Mouse (Mus musculus) cortical plate, adult 2 months (tissue): ENCODE data around the gene Fam129a. TPM values are rescaled to one million over a fixed set of nuclear protein-coding genes. Genes with fewer than 3 reads are reported as not detected.

Experiments used
- H3K27ac ChIP-seq: fragments of 200-500 bp; 2 replicates; pipeline ENCODE4 v1.5.1; 2012; ENCODE audit warnings: low read length, control low read depth, inconsistent platforms; ENCODE audit not compliant: insufficient read depth
- H3K4me1 ChIP-seq: fragments of 200-500 bp; 2 replicates; pipeline ENCODE4 v1.6.1; 2011; ENCODE audit warnings: low read length; ENCODE audit not compliant: control insufficient read depth, insufficient read depth
- H3K4me3 ChIP-seq: fragments of 200-500 bp; 2 replicates; pipeline ENCODE4 v1.5.1; 2011; ENCODE audit warnings: mild to moderate bottlenecking, low read length, control low read depth; ENCODE audit not compliant: insufficient read depth
- CTCF ChIP-seq: fragments of 200-500 bp; IDR thresholded peaks from 2 replicates; pipeline ENCODE4 v1.5.1; 2011; ENCODE audit warnings: mild to moderate bottlenecking, control low read depth, low read length; ENCODE audit not compliant: insufficient read depth; ENCODE audit errors: extremely low read depth
- POLR2A ChIP-seq: fragments of 200-500 bp; IDR thresholded peaks from 2 replicates; pipeline ENCODE4 v1.6.1; 2011; ENCODE audit warnings: mild to moderate bottlenecking, low read length, control low read depth; ENCODE audit not compliant: insufficient read depth; ENCODE audit errors: extremely low read depth
- polyA plus RNA-seq: library from polyadenylated mRNA; depleted of rRNA; stranded (reverse); fragments of >200 nt; gene quantifications from 2 replicates; pipeline ENCODE4 v1.2.3, GENCODE M21; 2012

Gene Fam129a
- polyA plus RNA-seq, 1 experiment = 1.6 TPM

DNA sequence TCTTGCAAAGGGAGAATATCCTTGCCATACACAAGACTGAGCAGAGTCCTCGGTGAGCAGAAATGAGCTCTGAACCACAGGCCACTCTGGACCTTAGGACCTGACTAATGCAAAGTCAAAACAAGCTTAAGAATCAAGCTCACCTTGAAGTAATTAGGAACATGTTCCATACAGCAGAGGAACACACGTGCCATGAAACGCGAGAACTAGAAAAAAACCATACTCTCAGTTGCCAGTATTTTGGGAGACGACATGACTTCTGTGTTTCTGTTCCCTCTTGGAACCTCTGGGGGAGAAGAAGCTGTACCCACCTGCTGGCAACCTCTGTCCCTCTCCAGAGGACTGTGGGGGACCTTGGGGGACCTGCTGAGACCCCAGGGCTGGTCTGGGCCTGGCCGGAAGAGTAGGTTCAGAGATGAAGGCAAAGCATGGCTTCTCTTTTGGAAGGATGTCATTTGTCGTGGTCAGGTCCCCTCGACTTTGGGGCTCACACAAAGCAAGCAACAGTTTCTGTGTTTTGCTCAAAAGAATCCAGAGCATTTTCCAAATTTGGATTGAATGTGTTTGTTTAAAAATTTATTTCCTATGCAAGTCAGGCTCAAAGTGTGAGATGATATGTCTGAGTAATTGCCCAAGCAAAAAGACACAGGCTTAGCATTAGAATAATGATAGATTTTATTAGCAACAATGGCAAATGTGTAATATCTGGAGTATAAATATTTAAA, 12.6 kb downstream of the Fam129a start:
- no peak overlapping the region for H3K27ac ChIP-seq
- no peak overlapping the region for H3K4me3 ChIP-seq
- H3K4me1 ChIP-seq = no peaks in the 10 kb centered on the region; the same call in 1 of the 2 replicates
- TF ChIP-seq POLR2A (no peak), CTCF (no peak)

DNA sequence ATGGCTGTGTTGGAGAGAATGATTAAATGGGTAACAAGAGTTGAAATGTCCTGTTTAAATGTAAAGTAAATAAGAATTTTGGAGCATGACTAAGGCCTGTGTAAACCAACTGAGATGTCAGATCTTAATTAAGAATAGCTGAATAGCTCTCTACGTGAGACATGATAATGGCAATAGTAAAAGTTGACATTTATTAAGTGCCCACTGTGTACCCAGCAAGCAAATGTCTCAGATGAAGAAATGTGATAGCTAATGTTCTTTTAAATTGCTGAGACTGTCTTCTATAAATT, 13.1 kb downstream of the Fam129a start:
- H3K4me1 ChIP-seq = no peaks in the 10 kb centered on the region; the same call in 1 of the 2 replicates
- no peak for TF ChIP-seq POLR2A
- TF ChIP-seq CTCF = no peak
- no peak overlapping the region for H3K27ac ChIP-seq
- H3K4me3 ChIP-seq = no peak overlapping the region

DNA sequence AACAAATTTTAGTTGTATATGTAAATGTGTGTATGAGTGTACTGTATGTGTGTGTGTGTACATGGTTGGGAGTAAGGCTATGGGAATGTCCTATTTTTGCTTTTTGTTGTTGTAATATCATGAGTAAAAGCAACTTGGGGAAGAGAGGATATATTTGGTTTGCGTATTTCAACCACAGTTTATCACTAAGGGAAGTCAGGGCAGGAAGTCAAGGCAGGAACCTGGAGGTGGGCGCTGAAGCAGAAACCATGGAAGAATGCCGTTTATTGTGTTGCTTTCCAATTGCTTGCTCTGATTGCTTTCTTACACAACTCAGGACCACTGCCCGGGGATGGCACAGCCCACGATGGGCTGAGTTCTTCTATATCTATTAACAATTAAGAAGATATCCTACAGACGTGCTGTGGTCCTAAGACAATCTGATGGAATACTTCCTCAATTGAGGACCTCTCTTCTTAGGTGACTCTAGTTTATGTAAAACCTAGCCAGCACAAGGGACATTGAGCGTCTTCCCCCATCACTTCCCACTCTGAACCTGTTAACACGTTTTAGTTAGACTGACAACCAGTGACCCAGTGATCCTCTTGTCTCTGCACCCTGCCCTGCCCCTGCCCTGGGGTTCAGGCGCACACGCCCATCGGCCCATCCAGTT, 13.7 kb downstream of the Fam129a start:
- H3K4me1 ChIP-seq = no peaks in the 10 kb centered on the region; the same call in 1 of the 2 replicates
- TF ChIP-seq CTCF = no peak
- TF ChIP-seq POLR2A = no peak
- no peak overlapping the region for H3K4me3 ChIP-seq
- H3K27ac ChIP-seq = no peak overlapping the region

DNA sequence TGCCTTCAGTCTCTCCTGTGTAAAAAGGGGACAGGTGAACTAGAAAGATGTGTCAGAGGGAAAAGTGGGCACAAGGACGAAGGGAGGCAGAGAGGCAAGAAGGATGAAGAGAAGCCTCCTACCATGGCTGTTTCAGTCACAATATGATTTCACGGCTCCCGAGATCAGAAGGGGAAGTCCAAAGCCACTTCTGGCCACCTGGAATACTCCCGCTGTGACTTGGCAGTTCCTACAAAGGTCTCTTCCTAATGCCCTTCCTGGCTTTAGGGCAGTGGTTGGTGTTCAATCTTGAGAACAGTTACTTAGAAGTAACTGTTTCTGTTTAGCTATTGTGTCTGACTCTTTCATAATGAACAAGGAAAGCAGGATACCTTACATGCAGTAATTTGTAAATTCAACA, 14.7 kb downstream of the Fam129a start:
- no peaks in the 10 kb centered on the region; the same call in 1 of the 2 replicates for H3K4me1 ChIP-seq
- no peak overlapping the region for H3K27ac ChIP-seq
- H3K4me3 ChIP-seq = no peak overlapping the region
- TF ChIP-seq POLR2A = no peak
- TF ChIP-seq CTCF = no peak

DNA sequence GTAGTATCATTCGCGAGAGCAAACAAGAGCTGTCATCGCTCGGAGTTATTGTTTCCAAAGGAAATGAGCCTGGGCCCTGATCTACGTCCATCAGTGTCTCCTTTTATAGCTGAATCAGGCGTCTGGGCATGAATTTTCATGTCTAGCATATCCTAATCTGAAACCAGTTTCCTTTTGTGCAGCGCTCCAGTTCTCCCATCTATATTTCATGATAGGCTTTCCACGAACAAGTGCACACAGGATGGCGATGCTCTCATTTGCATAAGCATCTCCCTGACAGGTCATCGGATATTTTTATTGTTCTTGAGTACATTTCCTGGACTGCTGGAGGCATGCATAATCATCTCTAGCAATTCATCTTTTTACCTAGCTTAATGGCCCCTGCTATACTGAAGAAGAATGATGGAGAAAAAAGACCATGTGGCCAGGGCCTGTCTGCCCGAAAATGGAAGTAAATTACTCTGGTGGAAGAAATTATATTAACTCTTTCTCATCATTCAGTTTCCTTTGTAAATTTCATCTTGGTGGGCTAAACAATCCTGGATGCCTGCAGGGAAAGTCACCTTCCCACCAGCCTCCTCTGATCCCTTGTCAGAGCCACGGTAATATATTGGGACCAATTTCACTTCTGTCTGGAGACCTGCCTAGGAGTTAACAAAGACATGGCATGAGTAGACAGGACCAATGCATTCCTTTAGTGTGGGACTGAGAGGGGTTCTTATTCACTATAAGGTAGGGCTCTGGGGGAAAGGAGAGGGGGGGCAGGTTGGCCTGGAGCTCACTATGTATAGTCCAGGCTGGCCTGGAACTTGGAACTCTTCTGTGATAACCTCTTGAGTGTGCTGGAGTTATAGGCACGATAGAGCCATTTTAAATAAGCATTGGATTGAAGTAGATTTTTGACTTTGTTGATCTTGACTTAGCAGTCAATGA, 21.4 kb downstream of the Fam129a start:
- Histone ChIP-seq H3K4me3 (no peak overlapping the region), H3K4me1 (no peaks in the 10 kb centered on the region), H3K27ac (no peak overlapping the region)
- TF ChIP-seq CTCF = no peak
- TF ChIP-seq POLR2A = no peak

DNA sequence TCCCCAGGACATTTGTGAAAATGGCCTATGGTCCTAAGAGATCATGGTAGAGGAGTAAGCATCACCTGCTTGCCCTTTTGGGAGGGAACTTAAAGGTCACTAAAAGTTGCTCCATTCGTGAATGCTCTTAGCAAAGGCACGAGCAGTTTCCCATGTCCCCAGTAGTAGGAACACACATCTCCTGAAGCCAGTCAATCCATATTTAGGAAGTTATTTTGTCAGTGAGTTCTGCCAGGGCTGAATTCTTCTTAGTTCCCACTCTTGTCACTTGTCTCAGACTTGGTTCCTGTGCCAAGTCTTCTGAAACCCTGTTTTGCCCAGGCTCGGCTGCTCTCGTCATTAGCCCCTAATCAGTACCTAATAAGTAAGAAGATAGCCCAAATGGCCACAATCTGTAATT, 23.9 kb downstream of the Fam129a start:
- Histone ChIP-seq H3K4me1 (no peaks in the 10 kb centered on the region), H3K4me3 (no peak overlapping the region), H3K27ac (no peak overlapping the region)
- TF ChIP-seq POLR2A (no peak), CTCF (no peak)

DNA sequence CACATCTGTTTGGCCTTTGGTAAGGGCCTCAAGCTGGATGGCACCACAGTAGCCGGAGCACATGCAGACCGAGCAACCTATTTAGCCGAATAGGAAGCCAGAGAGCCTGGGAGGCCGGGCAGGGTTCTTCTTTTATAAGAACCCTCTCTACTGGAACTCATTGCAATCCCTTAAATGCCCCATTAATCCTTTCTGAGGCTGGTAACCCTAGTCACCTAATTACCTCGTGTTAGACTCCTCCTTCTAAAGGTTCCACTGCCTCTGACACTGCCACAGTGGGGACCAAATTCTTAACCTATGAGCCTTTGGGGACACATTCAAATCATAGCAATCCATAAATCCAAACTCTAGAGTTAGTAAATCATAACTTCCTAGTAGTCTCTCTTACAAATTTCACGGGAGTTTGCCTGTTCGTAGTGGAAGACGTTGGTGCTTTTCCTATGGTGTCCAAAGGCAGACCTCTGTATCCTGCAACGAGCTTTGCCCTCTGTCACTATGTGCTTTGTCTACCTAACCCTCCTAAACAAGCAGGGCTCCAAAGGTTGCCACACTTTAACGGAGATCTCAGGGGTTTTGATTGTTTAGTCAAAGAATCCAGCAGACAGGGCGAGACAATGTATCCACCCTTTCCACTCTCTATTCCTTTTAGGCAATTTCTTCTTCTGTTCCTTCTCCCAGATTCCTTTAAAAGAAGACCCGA, 24.8 kb downstream of the Fam129a start:
- no peak overlapping the region for H3K4me3 ChIP-seq
- no peak overlapping the region for H3K27ac ChIP-seq
- TF ChIP-seq CTCF (no peak), POLR2A (no peak)
- H3K4me1 ChIP-seq = no peaks in the 10 kb centered on the region

DNA sequence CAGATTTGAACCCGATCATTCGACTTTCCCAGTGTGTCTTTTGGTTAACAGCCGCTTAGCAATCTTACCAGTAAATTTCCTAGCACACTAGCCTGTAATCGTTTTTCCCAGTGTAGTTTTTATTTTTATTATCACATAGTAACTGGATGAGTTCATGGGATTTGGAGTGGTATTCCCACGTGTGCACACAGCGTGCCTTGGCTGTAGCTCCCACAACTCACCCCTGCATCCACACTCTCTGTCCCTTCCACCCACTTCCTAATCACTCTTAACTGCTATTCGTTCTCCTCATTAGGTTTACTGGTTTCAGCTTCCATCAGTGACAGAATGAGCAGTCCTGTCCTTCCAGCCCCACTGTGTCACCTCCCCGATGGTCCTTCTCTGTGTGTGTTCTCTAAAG, 25.6 kb downstream of the Fam129a start:
- no peak for TF ChIP-seq POLR2A
- TF ChIP-seq CTCF = no peak
- Histone ChIP-seq H3K4me1 (no peaks in the 10 kb centered on the region), H3K27ac (no peak overlapping the region), H3K4me3 (no peak overlapping the region)

DNA sequence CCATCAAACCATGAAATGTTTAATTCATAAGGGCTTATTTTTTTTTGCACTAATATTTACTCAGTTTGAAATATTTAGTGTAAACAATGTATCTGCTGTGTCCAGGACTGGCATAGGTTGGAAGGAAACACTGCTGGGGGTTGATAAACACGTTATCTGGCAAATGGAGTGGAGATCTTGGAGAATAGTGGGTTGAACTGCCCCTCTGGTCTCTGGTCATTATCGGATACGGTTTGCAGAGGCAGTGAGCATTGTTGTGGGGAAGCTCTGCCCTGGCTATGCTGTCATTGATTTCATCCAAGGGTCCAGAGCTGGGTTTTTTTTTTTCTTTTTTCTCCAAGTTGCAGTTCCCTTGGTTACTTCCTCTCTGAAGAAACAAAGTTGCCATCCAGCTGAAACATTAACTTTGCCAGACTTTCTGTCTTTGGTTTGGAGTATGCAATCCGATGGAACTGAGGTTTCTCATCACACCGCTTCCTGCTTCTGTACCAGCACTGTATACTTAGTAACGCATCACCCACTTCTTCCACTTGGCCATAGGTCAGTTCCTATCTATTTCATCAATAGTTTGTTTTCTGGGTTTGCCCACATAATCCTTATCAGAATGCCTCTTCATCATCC, 26.8 kb downstream of the Fam129a start:
- H3K4me3 ChIP-seq = no peak overlapping the region
- no peak overlapping the region for H3K27ac ChIP-seq
- TF ChIP-seq POLR2A (no peak), CTCF (no peak)
- H3K4me1 ChIP-seq = no peaks in the 10 kb centered on the region
